Mouse (Mus musculus): ENCODE measurements around the gene Pdha1. TPM values are rescaled to one million over a fixed set of nuclear protein-coding genes. Genes with fewer than 3 reads are reported as not detected.

Gene Pdha1
- polyA plus RNA-seq, 1 experiment from 2014 or later, result 120 TPM

- Histone ChIP-seq H3K4me3 (ENCODE audit: low read depth, low read length) (no peak overlapping the region), H3K9me3 (ENCODE audit: control insufficient read depth, low read length) (no peaks in the 10 kb centered on the region), H3K27ac (ENCODE audit: low read depth) (no peak overlapping the region), H3K4me2 (ENCODE audit: low read length) (no peak overlapping the region), H3K36me3 (ENCODE audit: control insufficient read depth, insufficient read depth, low read length) (no peaks in the 10 kb centered on the region), H3K9ac (ENCODE audit: low read length) (no peak overlapping the region), H3K27me3 (replicated peaks; ENCODE audit: control insufficient read depth, insufficient read depth, low read length) (0 out of 2 replicates have a peak, but pooled peaks cover 2% of the 10 kb centered on the region), H3K4me1 (replicated peaks; ENCODE audit: control insufficient read depth, insufficient read depth, low read length) (no peaks in the 10 kb centered on the region)
- no peak for DNase-seq (ENCODE audit: low spot score)
- ATAC-seq (replicated peaks; ENCODE audit: low FRiP score, low TSS enrichment, low read depth), result no peak
- whole genome bisulfite sequencing, result 82% methylated on average over 4 of the region's 4 CpGs
Observed at GRCm38 (mm10) chrX:160146806-160147205, 8.6 kb upstream of the Pdha1 start.

GRCm38 (mm10) chrX:160137177-160137860, 894 bp downstream of the Pdha1 start:
- WGBS, result 17% methylated on average over 18 of the region's 18 CpGs
- Histone ChIP-seq H3K9me3 (ENCODE audit: control insufficient read depth, low read length) (no peaks in the 10 kb centered on the region), H3K4me3 (ENCODE audit: low read depth, low read length) (peak overlapping the region; percentile 54), H3K27me3 (replicated peaks; ENCODE audit: control insufficient read depth, insufficient read depth, low read length) (no peaks in the 10 kb centered on the region), H3K27ac (ENCODE audit: low read depth) (peak overlapping the region; percentile 93), H3K36me3 (ENCODE audit: control insufficient read depth, insufficient read depth, low read length) (peaks cover under 1% of the 10 kb centered on the region; the same call in 1 of the 2 replicates), H3K9ac (ENCODE audit: low read length) (peak overlapping the region; percentile 68), H3K4me2 (ENCODE audit: low read length) (peak overlapping the region; percentile 53), H3K4me1 (replicated peaks; ENCODE audit: control insufficient read depth, insufficient read depth, low read length) (no peaks in the 10 kb centered on the region)
- ATAC-seq (replicated peaks; ENCODE audit: low FRiP score, low TSS enrichment, low read depth) (no peak), DNase-seq (ENCODE audit: low spot score) (peak; percentile 61)

GRCm38 (mm10) chrX:160136153-160136552, 2.1 kb downstream of the Pdha1 start:
- H3K4me3 ChIP-seq (ENCODE audit: low read depth, low read length), result peak overlapping the region; percentile 54; the same call in 1 of the 2 replicates
- peaks cover 8% of the 10 kb centered on the region; the same call in 1 of the 2 replicates for H3K36me3 ChIP-seq (ENCODE audit: control insufficient read depth, insufficient read depth, low read length)
- no peak overlapping the region for H3K9ac ChIP-seq (ENCODE audit: low read length)
- DNase-seq (ENCODE audit: low spot score) (no peak), ATAC-seq (replicated peaks; ENCODE audit: low FRiP score, low TSS enrichment, low read depth) (no peak)
- no peak overlapping the region for H3K27ac ChIP-seq (ENCODE audit: low read depth)
- H3K27me3 ChIP-seq (replicated peaks; ENCODE audit: control insufficient read depth, insufficient read depth, low read length), result no peaks in the 10 kb centered on the region
- H3K9me3 ChIP-seq (ENCODE audit: control insufficient read depth, low read length), result no peaks in the 10 kb centered on the region
- no peaks in the 10 kb centered on the region for H3K4me1 ChIP-seq (replicated peaks; ENCODE audit: control insufficient read depth, insufficient read depth, low read length)
- H3K4me2 ChIP-seq (ENCODE audit: low read length), result peak overlapping the region; percentile 53
- WGBS, result 46% methylated on average over 5 of the region's 5 CpGs

- peaks cover 8% of the 10 kb centered on the region; the same call in 1 of the 2 replicates for H3K36me3 ChIP-seq (ENCODE audit: control insufficient read depth, insufficient read depth, low read length)
- no peak for ATAC-seq (replicated peaks; ENCODE audit: low FRiP score, low TSS enrichment, low read depth)
- H3K9me3 ChIP-seq (ENCODE audit: control insufficient read depth, low read length), result no peaks in the 10 kb centered on the region
- WGBS, result 44% methylated on average over 6 of the region's 6 CpGs
- no peaks in the 10 kb centered on the region for H3K4me1 ChIP-seq (replicated peaks; ENCODE audit: control insufficient read depth, insufficient read depth, low read length)
- H3K27me3 ChIP-seq (replicated peaks; ENCODE audit: control insufficient read depth, insufficient read depth, low read length), result no peaks in the 10 kb centered on the region
- peak overlapping the region; percentile 53 for H3K4me2 ChIP-seq (ENCODE audit: low read length)
- no peak overlapping the region for H3K9ac ChIP-seq (ENCODE audit: low read length)
- H3K27ac ChIP-seq (ENCODE audit: low read depth), result no peak overlapping the region
- DNase-seq (ENCODE audit: low spot score), result no peak
- no peak overlapping the region for H3K4me3 ChIP-seq (ENCODE audit: low read depth, low read length)
Observed at GRCm38 (mm10) chrX:160135719-160136118, 2.5 kb downstream of the Pdha1 start.

- no peak overlapping the region for H3K4me2 ChIP-seq (ENCODE audit: low read length)
- no peak for DNase-seq (ENCODE audit: low spot score)
- H3K27ac ChIP-seq (ENCODE audit: low read depth), result no peak overlapping the region
- no peak overlapping the region for H3K4me3 ChIP-seq (ENCODE audit: low read depth, low read length)
- WGBS, result 80% methylated on average over 11 of the region's 11 CpGs
- H3K9ac ChIP-seq (ENCODE audit: low read length), result no peak overlapping the region
- H3K27me3 ChIP-seq (replicated peaks; ENCODE audit: control insufficient read depth, insufficient read depth, low read length), result no peaks in the 10 kb centered on the region
- no peak for ATAC-seq (replicated peaks; ENCODE audit: low FRiP score, low TSS enrichment, low read depth)
- no peaks in the 10 kb centered on the region for H3K9me3 ChIP-seq (ENCODE audit: control insufficient read depth, low read length)
- H3K4me1 ChIP-seq (replicated peaks; ENCODE audit: control insufficient read depth, insufficient read depth, low read length), result no peaks in the 10 kb centered on the region
- H3K36me3 ChIP-seq (ENCODE audit: control insufficient read depth, insufficient read depth, low read length), result peaks cover 17% of the 10 kb centered on the region
Observed at GRCm38 (mm10) chrX:160134136-160134843, 3.9 kb downstream of the Pdha1 start.

- 78% methylated on average over 3 of the region's 3 CpGs for WGBS
- no peaks in the 10 kb centered on the region for H3K9me3 ChIP-seq (ENCODE audit: control insufficient read depth, low read length)
- DNase-seq (ENCODE audit: low spot score) (peak; percentile 57), ATAC-seq (replicated peaks; ENCODE audit: low FRiP score, low TSS enrichment, low read depth) (peak; percentile 55; the same call in 1 of the 2 replicates)
- no peaks in the 10 kb centered on the region for H3K27me3 ChIP-seq (replicated peaks; ENCODE audit: control insufficient read depth, insufficient read depth, low read length)
- no peak overlapping the region for H3K4me3 ChIP-seq (ENCODE audit: low read depth, low read length)
- H3K4me1 ChIP-seq (replicated peaks; ENCODE audit: control insufficient read depth, insufficient read depth, low read length), result no peaks in the 10 kb centered on the region
- no peak overlapping the region for H3K4me2 ChIP-seq (ENCODE audit: low read length)
- no peak overlapping the region for H3K27ac ChIP-seq (ENCODE audit: low read depth)
- peaks cover 12% of the 10 kb centered on the region for H3K36me3 ChIP-seq (ENCODE audit: control insufficient read depth, insufficient read depth, low read length)
- H3K9ac ChIP-seq (ENCODE audit: low read length), result no peak overlapping the region
Observed at GRCm38 (mm10) chrX:160116658-160117057, 21.6 kb downstream of the Pdha1 start.

GRCm38 (mm10) chrX:160116074-160116473, 22.1 kb downstream of the Pdha1 start:
- Histone ChIP-seq H3K36me3 (ENCODE audit: control insufficient read depth, insufficient read depth, low read length) (peaks cover 8% of the 10 kb centered on the region; the same call in 1 of the 2 replicates), H3K4me3 (ENCODE audit: low read depth, low read length) (no peak overlapping the region), H3K9ac (ENCODE audit: low read length) (no peak overlapping the region), H3K9me3 (ENCODE audit: control insufficient read depth, low read length) (no peaks in the 10 kb centered on the region), H3K27ac (ENCODE audit: low read depth) (no peak overlapping the region), H3K4me2 (ENCODE audit: low read length) (no peak overlapping the region), H3K27me3 (replicated peaks; ENCODE audit: control insufficient read depth, insufficient read depth, low read length) (no peaks in the 10 kb centered on the region), H3K4me1 (replicated peaks; ENCODE audit: control insufficient read depth, insufficient read depth, low read length) (no peaks in the 10 kb centered on the region)
- ATAC-seq (replicated peaks; ENCODE audit: low FRiP score, low TSS enrichment, low read depth), result no peak
- DNase-seq (ENCODE audit: low spot score), result no peak

GRCm38 (mm10) chrX:160113777-160114176, 24.4 kb downstream of the Pdha1 start:
- WGBS, result 73% methylated on average over 1 of the region's 1 CpGs

More at GRCm38 (mm10) chrX:160113777-160114176, 24.4 kb downstream of the Pdha1 start:
- no peak for DNase-seq (ENCODE audit: low spot score)
- H3K4me2 ChIP-seq (ENCODE audit: low read length), result no peak overlapping the region
- no peaks in the 10 kb centered on the region for H3K36me3 ChIP-seq (ENCODE audit: control insufficient read depth, insufficient read depth, low read length)
- H3K4me3 ChIP-seq (ENCODE audit: low read depth, low read length), result no peak overlapping the region
- no peaks in the 10 kb centered on the region for H3K9me3 ChIP-seq (ENCODE audit: control insufficient read depth, low read length)
- H3K27ac ChIP-seq (ENCODE audit: low read depth), result no peak overlapping the region
- no peaks in the 10 kb centered on the region for H3K27me3 ChIP-seq (replicated peaks; ENCODE audit: control insufficient read depth, insufficient read depth, low read length)
- no peak for ATAC-seq (replicated peaks; ENCODE audit: low FRiP score, low TSS enrichment, low read depth)
- H3K9ac ChIP-seq (ENCODE audit: low read length), result no peak overlapping the region
- H3K4me1 ChIP-seq (replicated peaks; ENCODE audit: control insufficient read depth, insufficient read depth, low read length), result no peaks in the 10 kb centered on the region
